8 mouse cellular contexts compared by ENCODE assay signal in the genomic region with DNA sequence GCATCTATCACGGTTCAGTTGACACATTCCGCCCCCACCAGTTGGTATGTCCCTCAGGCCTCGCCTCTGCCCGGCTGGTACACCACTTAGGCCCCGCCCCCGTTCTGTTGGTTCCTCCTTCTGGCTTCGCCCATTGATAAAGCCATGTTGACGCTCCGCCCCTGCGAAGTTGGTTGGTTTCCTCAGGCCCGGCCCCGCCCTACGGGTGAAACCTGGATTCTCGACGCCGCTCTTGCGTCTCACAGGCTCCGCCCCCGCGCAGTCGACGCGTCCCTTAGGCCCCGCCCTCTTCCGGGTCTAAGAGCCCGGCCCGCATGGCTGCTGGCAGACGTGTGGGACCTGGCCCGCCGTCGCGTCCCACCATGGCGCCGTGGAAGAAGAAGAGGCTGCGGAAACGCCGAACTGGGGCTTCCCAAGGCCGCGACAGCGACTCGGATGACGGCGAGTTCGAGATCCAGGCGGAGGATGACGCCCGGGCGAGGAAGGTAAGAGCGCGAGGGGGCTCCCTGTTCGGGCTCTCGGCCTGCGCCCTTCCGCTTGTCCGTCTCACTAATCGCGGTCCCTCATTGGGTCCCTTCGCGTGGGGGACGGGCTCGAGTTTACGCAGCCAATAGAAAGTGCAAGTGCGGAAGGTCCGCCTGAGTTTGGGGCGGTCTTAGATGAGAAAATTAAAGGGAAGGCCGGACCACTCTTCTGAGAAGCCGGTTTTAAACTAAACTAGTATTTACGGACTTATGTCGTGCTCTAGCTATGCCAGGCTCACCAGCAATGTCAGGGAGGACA. TPM values are rescaled to one million over a fixed set of nuclear protein-coding genes. Genes with fewer than 3 reads are reported as not detected.
DNase-seq lines count a peak whose midpoint lies in the region; ATAC-seq and TF ChIP-seq lines count a peak whose summit lies in the region.

No protein-coding gene starts in this region.

- no peaks in the 10 kb centered on the region for H3K9me3 ChIP-seq in ES-Bruce4 (replicated peaks; ENCODE audit: control insufficient read depth, insufficient read depth, low read length, poor library complexity, severe bottlenecking)
- H3K9me3 ChIP-seq in forebrain, embryonic 13.5 days (replicated peaks) = no peaks in the 10 kb centered on the region
- no peaks in the 10 kb centered on the region for H3K9me3 ChIP-seq in liver, postnatal 0 days (ENCODE audit: low read length)
- H3K9me3 ChIP-seq in neural tube, embryonic 14.5 days (ENCODE audit: control insufficient read depth, low read length) = no peaks in the 10 kb centered on the region

- TF ChIP-seq EP300 in ES-Bruce4 (IDR thresholded peaks at IDR 0.05; ENCODE audit: insufficient read depth, low read depth, low read length) = no peak
- TF ChIP-seq EP300 in liver, postnatal 0 days (IDR thresholded peaks at IDR 0.05; ENCODE audit: low read depth) = no peak

- no peak for TF ChIP-seq CTCF in ES-Bruce4 (IDR thresholded peaks at IDR 0.05; ENCODE audit: low read depth, low read length)
- no peak for TF ChIP-seq CTCF in liver, postnatal 0 days (IDR thresholded peaks at IDR 0.05; ENCODE audit: low read depth)

- DNase-seq in heart, postnatal 10 days = peak; percentile 100
- peak; percentile 99 for DNase-seq in large intestine, adult 2 months (ENCODE audit: low read depth, low spot score)
- peak; percentile 100 for DNase-seq in liver, postnatal 0 days
- peak; percentile 100 for DNase-seq in testis, postnatal 10 days (ENCODE audit: low spot score)

- intact Hi-C loops in heart, postnatal 10 days (cut with DNase I) = no loop called here

- H3K4me2 ChIP-seq in forebrain, embryonic 13.5 days = peak overlapping the region; percentile 93
- H3K4me2 ChIP-seq in liver, postnatal 0 days (ENCODE audit: low read depth, low read length) = peak overlapping the region; percentile 94
- peak overlapping the region; percentile 85 for H3K4me2 ChIP-seq in neural tube, embryonic 14.5 days (ENCODE audit: low read depth, low read length)

- peaks cover 4% of the 10 kb centered on the region for H3K36me3 ChIP-seq in ES-Bruce4 (ENCODE audit: control insufficient read depth, insufficient read depth, low read length, poor library complexity, severe bottlenecking)
- peaks cover 39% of the 10 kb centered on the region for H3K36me3 ChIP-seq in forebrain, embryonic 13.5 days (ENCODE audit: poor library complexity, severe bottlenecking)
- H3K36me3 ChIP-seq in liver, postnatal 0 days (replicated peaks; ENCODE audit: insufficient read depth, low read length) = peaks cover 15% of the 10 kb centered on the region
- peaks cover 10% of the 10 kb centered on the region for H3K36me3 ChIP-seq in neural tube, embryonic 14.5 days (ENCODE audit: control insufficient read depth, insufficient read depth, low read length)

- peak; percentile 65 for TF ChIP-seq POLR2A in ES-Bruce4 (IDR thresholded peaks at IDR 0.05; ENCODE audit: insufficient read depth, low read length)

- H3K27me3 ChIP-seq in ES-Bruce4 (ENCODE audit: control insufficient read depth, insufficient read depth, low read length, poor library complexity, severe bottlenecking) = no peaks in the 10 kb centered on the region
- H3K27me3 ChIP-seq in forebrain, embryonic 13.5 days = no peaks in the 10 kb centered on the region
- H3K27me3 ChIP-seq in liver, postnatal 0 days (ENCODE audit: insufficient read depth, low read length) = no peaks in the 10 kb centered on the region
- H3K27me3 ChIP-seq in neural tube, embryonic 14.5 days (ENCODE audit: control insufficient read depth, insufficient read depth, low read length) = no peaks in the 10 kb centered on the region

- peak overlapping the region; percentile 69 for H3K9ac ChIP-seq in ES-Bruce4 (ENCODE audit: low read depth, poor library complexity, severe bottlenecking)
- peak overlapping the region; percentile 78 for H3K9ac ChIP-seq in forebrain, embryonic 13.5 days
- peak overlapping the region; percentile 71 for H3K9ac ChIP-seq in liver, postnatal 0 days (replicated peaks)
- H3K9ac ChIP-seq in neural tube, embryonic 14.5 days (replicated peaks; ENCODE audit: low read depth, low read length) = peak overlapping the region; percentile 58

- WGBS in forebrain, embryonic 13.5 days = under 1% methylated on average over 69 of the region's 69 CpGs
- WGBS in large intestine, adult 2 months = under 1% methylated on average over 69 of the region's 69 CpGs
- under 1% methylated on average over 69 of the region's 69 CpGs for WGBS in liver, postnatal 0 days (ENCODE audit: insufficient replicate concordance)
- WGBS in neural tube, embryonic 14.5 days = under 1% methylated on average over 69 of the region's 69 CpGs

- H3K4me3 ChIP-seq in ES-Bruce4 (ENCODE audit: low read depth, low read length) = peak overlapping the region; percentile 98
- peak overlapping the region; percentile 61 for H3K4me3 ChIP-seq in forebrain, embryonic 13.5 days
- H3K4me3 ChIP-seq in liver, postnatal 0 days (ENCODE audit: low read depth, low read length) = peak overlapping the region; percentile 73
- peak overlapping the region; percentile 60 for H3K4me3 ChIP-seq in neural tube, embryonic 14.5 days (ENCODE audit: low read depth, low read length)

- peak; percentile 86 for ATAC-seq in cerebellum, adult (ENCODE audit: insufficient number of reproducible peaks, low FRiP score, low TSS enrichment)
- ATAC-seq in forebrain, embryonic 13.5 days = peak; percentile 93
- peak; percentile 90 for ATAC-seq in liver, postnatal 0 days
- peak; percentile 94 for ATAC-seq in neural tube, embryonic 14.5 days (ENCODE audit: low read depth)

- H3K4me1 ChIP-seq in ES-Bruce4 (ENCODE audit: control insufficient read depth, insufficient read depth, low read length) = no peaks in the 10 kb centered on the region
- peaks cover 26% of the 10 kb centered on the region for H3K4me1 ChIP-seq in forebrain, embryonic 13.5 days
- H3K4me1 ChIP-seq in liver, postnatal 0 days (ENCODE audit: insufficient read depth) = peaks cover 19% of the 10 kb centered on the region
- peaks cover 22% of the 10 kb centered on the region for H3K4me1 ChIP-seq in neural tube, embryonic 14.5 days (ENCODE audit: control insufficient read depth, insufficient read depth, low read length)

- H3K27ac ChIP-seq in ES-Bruce4 (ENCODE audit: insufficient read depth, low read length) = peak overlapping the region; percentile 38; the same call in 1 of the 2 replicates
- peak overlapping the region; percentile 81 for H3K27ac ChIP-seq in forebrain, embryonic 13.5 days
- peak overlapping the region; percentile 82 for H3K27ac ChIP-seq in liver, postnatal 0 days (ENCODE audit: low read depth)
- H3K27ac ChIP-seq in neural tube, embryonic 14.5 days (ENCODE audit: low read depth, low read length) = peak overlapping the region; percentile 88

RNA-seq across cellular contexts. Expression of gene Ddx54, which starts 0.5 kb away (rescaled TPM):
- 49.7 and 49.9 TPM in 2 replicates for polyA plus RNA-seq in ES-Bruce4 (2011; ENCODE audit: insufficient read depth, insufficient read length, low read depth, missing spikeins)
- 45.3 and 48.0 TPM in 2 replicates for polyA plus RNA-seq in forebrain, embryonic 13.5 days (2015; fragmentation: Nextera tagmentation; extraction: Ambion mirVana)
- total RNA-seq in heart, postnatal 10 days (2021) = 10 to 100 TPM; 27.1 to 28.3 TPM
- polyA plus RNA-seq in large intestine, adult 2 months (2012; rRNA removed) = 35.2 and 40.2 TPM in 2 replicates
- 14.0 and 15.1 TPM in 2 replicates for polyA plus RNA-seq in liver, postnatal 0 days (2015; fragmentation: Nextera tagmentation; extraction: Ambion mirVana)
- polyA plus RNA-seq in neural tube, embryonic 14.5 days (2014; fragmentation: Nextera tagmentation; extraction: Ambion mirVana) = 23.2 and 27.7 TPM in 2 replicates

RNA-seq across cellular contexts. Expression of gene Rita1, which starts 0.6 kb away (rescaled TPM):
- polyA plus RNA-seq in ES-Bruce4 (2011; ENCODE audit: insufficient read depth, insufficient read length, low read depth, missing spikeins) = 13.0 and 13.1 TPM in 2 replicates
- 19.0 TPM in 2 replicates for polyA plus RNA-seq in forebrain, embryonic 13.5 days (2015; fragmentation: Nextera tagmentation; extraction: Ambion mirVana)
- 10 to 100 TPM; 12.7 to 13.1 TPM for total RNA-seq in heart, postnatal 10 days (2021)
- polyA plus RNA-seq in large intestine, adult 2 months (2012; rRNA removed) = 12.4 and 13.2 TPM in 2 replicates
- polyA plus RNA-seq in liver, postnatal 0 days (2015; fragmentation: Nextera tagmentation; extraction: Ambion mirVana) = 3.1 and 3.4 TPM in 2 replicates
- polyA plus RNA-seq in neural tube, embryonic 14.5 days (2014; fragmentation: Nextera tagmentation; extraction: Ambion mirVana) = 21.6 and 26.5 TPM in 2 replicates

RNA-seq across cellular contexts. Expression of gene Cfap73, which starts 21.0 kb away (rescaled TPM):
- polyA plus RNA-seq in ES-Bruce4 (2011; ENCODE audit: insufficient read depth, insufficient read length, low read depth, missing spikeins) = not detected in 2 replicates
- polyA plus RNA-seq in forebrain, embryonic 13.5 days (2015; fragmentation: Nextera tagmentation; extraction: Ambion mirVana) = 0.65 TPM in 1 of 2 replicates, not detected in the other
- total RNA-seq in heart, postnatal 10 days (2021) = not detected
- polyA plus RNA-seq in large intestine, adult 2 months (2012; rRNA removed) = not detected in 2 replicates
- not detected in 2 replicates for polyA plus RNA-seq in liver, postnatal 0 days (2015; fragmentation: Nextera tagmentation; extraction: Ambion mirVana)
- polyA plus RNA-seq in neural tube, embryonic 14.5 days (2014; fragmentation: Nextera tagmentation; extraction: Ambion mirVana) = 0.46 TPM in 1 of 2 replicates, not detected in the other

RNA-seq across cellular contexts. Expression of gene Iqcd, which starts 24.2 kb away (rescaled TPM):
- 0.37 and 0.43 TPM in 2 replicates for polyA plus RNA-seq in ES-Bruce4 (2011; ENCODE audit: insufficient read depth, insufficient read length, low read depth, missing spikeins)
- polyA plus RNA-seq in forebrain, embryonic 13.5 days (2015; fragmentation: Nextera tagmentation; extraction: Ambion mirVana) = 1.1 and 2.3 TPM in 2 replicates
- total RNA-seq in heart, postnatal 10 days (2021) = under 1 TPM in 1 of 2 experiments, not detected in 1; 0.17 TPM
- 0.40 and 0.41 TPM in 2 replicates for polyA plus RNA-seq in large intestine, adult 2 months (2012; rRNA removed)
- 0.75 and 0.84 TPM in 2 replicates for polyA plus RNA-seq in liver, postnatal 0 days (2015; fragmentation: Nextera tagmentation; extraction: Ambion mirVana)
- polyA plus RNA-seq in neural tube, embryonic 14.5 days (2014; fragmentation: Nextera tagmentation; extraction: Ambion mirVana) = 0.62 and 1.3 TPM in 2 replicates

RNA-seq across cellular contexts. Expression of gene Tpcn1, which starts 24.5 kb away (rescaled TPM):
- polyA plus RNA-seq in ES-Bruce4 (2011; ENCODE audit: insufficient read depth, insufficient read length, low read depth, missing spikeins) = 13.2 and 17.1 TPM in 2 replicates
- polyA plus RNA-seq in forebrain, embryonic 13.5 days (2015; fragmentation: Nextera tagmentation; extraction: Ambion mirVana) = 14.8 and 15.8 TPM in 2 replicates
- total RNA-seq in heart, postnatal 10 days (2021) = 10 to 100 TPM; 33.0 to 38.7 TPM
- 41.7 and 63.5 TPM in 2 replicates for polyA plus RNA-seq in large intestine, adult 2 months (2012; rRNA removed)
- 16.3 and 18.6 TPM in 2 replicates for polyA plus RNA-seq in liver, postnatal 0 days (2015; fragmentation: Nextera tagmentation; extraction: Ambion mirVana)
- 14.8 and 18.5 TPM in 2 replicates for polyA plus RNA-seq in neural tube, embryonic 14.5 days (2014; fragmentation: Nextera tagmentation; extraction: Ambion mirVana)

Comparison
In these comparisons a context has a peak if more than half of its experiments do, and no peak if none do; other contexts are left out.
1. Peak in every context shown above with its lines: DNase-seq, ATAC-seq, H3K4me3 ChIP-seq and H3K27ac ChIP-seq.
2. H3K27ac ChIP-seq: peak in every context shown above with its lines; median percentile 88 in neural tube, embryonic 14.5 days; 82 in liver, postnatal 0 days; 81 in forebrain, embryonic 13.5 days; 38 in ES-Bruce4.